Mouse (Mus musculus) stomach, embryonic 14.5 days (tissue): ENCODE data around the gene Robo1. TPM values are rescaled to one million over a fixed set of nuclear protein-coding genes. Genes with fewer than 3 reads are reported as not detected.
A peak's percentile ranks its signal among the peaks of the same experiment; 100 is the strongest.

Experiments
- ATAC-seq: fragments of 200-750 bp; cut with Nextera tagmentation; 2 replicates; pipeline ENCODE4 v1.8.0; 2017; ENCODE audit warnings: low read depth, moderate TSS enrichment; ENCODE audit not compliant: insufficient number of reproducible peaks, insufficient read depth, low FRiP score
- H3K27ac ChIP-seq: fragments of 300-500 bp; sonication (generic); 2 replicates; pipeline ENCODE4 v1.5.1; 2014; ENCODE audit warnings: mild to moderate bottlenecking, low read length, moderate library complexity, mixed read lengths
- H3K27me3 ChIP-seq: fragments of 300-500 bp; sonication (generic); 2 replicates; pipeline ENCODE4 v1.6.1; 2014; ENCODE audit warnings: low read length, control low read depth, mixed read lengths; ENCODE audit not compliant: control insufficient read depth, insufficient read depth
- H3K36me3 ChIP-seq: fragments of 300-500 bp; sonication (generic); 2 replicates; pipeline ENCODE4 v1.6.1; 2014; ENCODE audit warnings: mild to moderate bottlenecking, control low read depth, low read length, moderate library complexity, mixed read lengths; ENCODE audit not compliant: control insufficient read depth, insufficient read depth
- H3K4me1 ChIP-seq: fragments of 300-500 bp; sonication (generic); 2 replicates; pipeline ENCODE4 v1.6.1; 2014; ENCODE audit warnings: low read length, control low read depth, mixed read lengths; ENCODE audit not compliant: control insufficient read depth, insufficient read depth
- H3K4me2 ChIP-seq: fragments of 300-500 bp; sonication (generic); replicated peaks from 2 replicates; pipeline ENCODE4 v1.6.1; 2014; ENCODE audit warnings: low read depth, low read length, control low read depth
- H3K4me3 ChIP-seq: fragments of 300-500 bp; sonication (generic); 2 replicates; pipeline ENCODE4 v1.5.1; 2014; ENCODE audit warnings: low read depth, low read length, control low read depth
- H3K9ac ChIP-seq: fragments of 300-500 bp; sonication (generic); replicated peaks from 2 replicates; pipeline ENCODE4 v1.6.1; 2014; ENCODE audit warnings: low read depth, mild to moderate bottlenecking, control low read depth, low read length, moderate library complexity, mixed read lengths
- H3K9me3 ChIP-seq: fragments of 300-500 bp; sonication (generic); 2 replicates; pipeline ENCODE4 v1.6.1; 2016; ENCODE audit warnings: low read depth, low read length, control low read depth; ENCODE audit not compliant: control insufficient read depth
- WGBS: fragments of 180-500 bp; shearing (Covaris S2); extraction: QIAGEN DNeasy Blood & Tissue Kit; methylation state at CpG from one replicate; pipeline ENCODE4 v1.1.7; 2014; 5-methylcytosine and 5-hydroxymethylcytosine counted together
- polyA plus RNA-seq: library from polyadenylated mRNA; unstranded; fragments of >200 nt; fragmentation: Nextera tagmentation; extraction: Ambion mirVana; gene quantifications from 2 replicates; pipeline ENCODE4 v1.2.1, GENCODE M21; 2014

Gene Robo1
- polyA plus RNA-seq, 1 experiment from 2014 or later: 37.5 TPM

DNA sequence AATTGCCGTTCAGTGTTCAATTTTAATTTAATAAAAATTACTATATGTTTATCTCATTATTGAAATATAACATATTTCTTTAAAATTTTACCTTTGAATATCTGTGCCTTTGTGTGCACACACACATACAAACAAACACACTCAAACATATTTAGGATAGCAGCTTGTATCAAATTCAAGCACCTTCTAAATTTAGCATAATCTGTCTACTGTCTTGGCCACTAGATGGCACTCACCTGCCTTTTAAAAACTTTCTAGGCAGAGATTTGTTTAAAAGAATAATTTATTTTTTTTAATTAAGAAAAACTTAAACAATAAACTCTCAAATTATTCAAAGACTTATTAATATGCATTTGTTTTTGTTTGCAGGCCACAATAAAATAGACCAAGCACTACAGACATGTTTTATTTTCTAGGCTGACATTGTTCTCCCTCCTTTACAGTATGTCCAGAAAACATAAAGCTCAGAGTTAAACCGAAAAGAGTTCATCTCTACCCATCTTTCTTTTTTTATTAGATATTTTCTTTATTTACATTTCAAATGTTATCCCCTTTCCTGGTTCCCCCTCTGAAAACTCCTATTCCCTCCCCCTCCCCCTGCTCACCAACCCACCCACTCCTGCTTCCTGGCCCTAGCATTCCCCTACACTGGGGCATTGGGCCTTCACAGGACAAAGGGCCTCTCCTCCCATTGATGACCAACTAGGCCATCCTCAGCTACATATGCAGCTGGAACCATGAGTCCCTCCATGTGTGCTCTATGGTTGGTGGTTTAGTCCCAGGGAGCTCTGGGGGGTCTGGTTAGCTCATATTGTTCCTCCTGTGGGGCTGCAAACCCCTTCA lies 48.6 kb downstream of the Robo1 start:
- Histone ChIP-seq H3K27ac (no peak overlapping the region), H3K4me3 (no peak overlapping the region), H3K4me2 (no peak overlapping the region), H3K9ac (no peak overlapping the region), H3K27me3 (no peaks in the 10 kb centered on the region), H3K4me1 (no peaks in the 10 kb centered on the region), H3K9me3 (no peaks in the 10 kb centered on the region), H3K36me3 (no peaks in the 10 kb centered on the region)
- no peak for ATAC-seq
- 78% methylated on average over 2 of the region's 2 CpGs for WGBS

DNA sequence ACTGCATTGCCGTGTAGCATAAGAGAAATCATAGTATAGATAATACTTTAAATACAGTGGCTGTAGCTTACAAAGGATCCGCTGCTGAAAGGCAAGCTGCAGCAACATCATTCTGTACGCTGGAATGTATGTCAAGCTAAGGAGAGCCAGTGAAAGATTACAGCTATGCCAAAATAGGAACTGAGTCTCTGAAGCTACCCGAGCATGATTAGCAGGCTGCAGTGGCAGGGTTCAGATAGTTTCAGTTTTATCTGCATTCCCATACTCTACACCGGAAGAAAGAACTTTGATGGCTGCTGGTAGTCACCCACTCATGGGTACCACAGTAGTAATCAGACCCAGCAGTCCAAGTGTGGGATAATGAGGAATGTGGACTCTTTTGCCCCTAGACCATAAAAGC lies 68.8 kb downstream of the Robo1 start:
- Histone ChIP-seq H3K27ac (no peak overlapping the region), H3K9ac (no peak overlapping the region), H3K36me3 (no peaks in the 10 kb centered on the region), H3K4me3 (no peak overlapping the region), H3K27me3 (no peaks in the 10 kb centered on the region), H3K9me3 (no peaks in the 10 kb centered on the region), H3K4me1 (no peaks in the 10 kb centered on the region), H3K4me2 (no peak overlapping the region)
- no peak for ATAC-seq
- WGBS: 62% methylated on average over 5 of the region's 5 CpGs

DNA sequence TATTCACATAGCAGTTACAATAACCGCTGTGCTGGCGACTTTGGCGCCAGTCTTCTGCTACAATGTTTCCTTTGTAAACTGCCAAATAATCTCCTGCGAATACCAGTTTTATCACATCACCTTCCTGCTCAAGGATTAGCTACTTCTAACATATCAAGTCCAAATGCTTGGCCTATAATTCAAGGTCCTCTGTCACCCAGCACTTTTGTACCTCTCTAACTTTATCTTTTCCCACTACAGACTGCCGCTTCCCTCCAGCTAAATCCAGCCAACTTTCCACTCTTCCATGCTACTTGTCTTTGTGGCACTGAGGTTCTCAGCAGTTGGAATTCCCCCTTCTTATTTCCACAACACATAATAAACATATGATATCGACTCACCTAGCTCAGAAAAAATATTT lies 73.7 kb downstream of the Robo1 start:
- Histone ChIP-seq H3K27ac (no peak overlapping the region), H3K4me3 (no peak overlapping the region), H3K4me2 (no peak overlapping the region), H3K4me1 (no peaks in the 10 kb centered on the region), H3K9ac (no peak overlapping the region), H3K9me3 (no peaks in the 10 kb centered on the region), H3K36me3 (no peaks in the 10 kb centered on the region), H3K27me3 (no peaks in the 10 kb centered on the region)
- 90% methylated on average over 6 of the region's 6 CpGs for WGBS
- ATAC-seq: no peak

- Histone ChIP-seq H3K4me2 (no peak overlapping the region), H3K9ac (no peak overlapping the region), H3K36me3 (no peaks in the 10 kb centered on the region), H3K27me3 (no peaks in the 10 kb centered on the region), H3K27ac (no peak overlapping the region), H3K4me1 (no peaks in the 10 kb centered on the region), H3K9me3 (no peaks in the 10 kb centered on the region), H3K4me3 (no peak overlapping the region)
- WGBS: 39% methylated on average over 1 of the region's 1 CpGs
- ATAC-seq: peak; percentile 65; the same call in 1 of the 2 replicates
Observed at GRCm38 (mm10) chr16:72383566-72383965, 75.5 kb downstream of the Robo1 start.

DNA sequence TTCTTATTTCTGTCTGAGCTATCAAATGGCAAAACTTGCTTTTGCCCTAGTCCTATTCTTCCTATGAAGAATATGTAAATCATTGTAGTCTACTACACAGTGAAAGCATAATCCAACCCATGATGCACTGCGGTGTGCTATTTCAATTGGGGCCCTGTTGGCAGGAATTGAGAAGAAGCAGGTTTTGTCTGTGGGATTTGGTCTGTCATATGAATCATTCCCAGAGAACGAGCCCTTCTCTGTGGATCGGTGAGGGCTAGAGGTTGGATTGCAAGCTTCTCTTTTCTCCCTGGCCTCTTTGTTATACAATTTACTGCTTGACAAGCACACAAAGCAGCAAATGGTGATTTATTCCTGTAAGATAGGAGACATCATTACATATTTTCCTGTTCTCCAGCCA lies 85.4 kb downstream of the Robo1 start:
- Histone ChIP-seq H3K27me3 (no peaks in the 10 kb centered on the region), H3K36me3 (no peaks in the 10 kb centered on the region), H3K9me3 (no peaks in the 10 kb centered on the region), H3K9ac (no peak overlapping the region), H3K4me3 (no peak overlapping the region), H3K27ac (no peak overlapping the region), H3K4me1 (no peaks in the 10 kb centered on the region), H3K4me2 (no peak overlapping the region)
- no peak for ATAC-seq
- 32% methylated on average over 3 of the region's 3 CpGs for WGBS

DNA sequence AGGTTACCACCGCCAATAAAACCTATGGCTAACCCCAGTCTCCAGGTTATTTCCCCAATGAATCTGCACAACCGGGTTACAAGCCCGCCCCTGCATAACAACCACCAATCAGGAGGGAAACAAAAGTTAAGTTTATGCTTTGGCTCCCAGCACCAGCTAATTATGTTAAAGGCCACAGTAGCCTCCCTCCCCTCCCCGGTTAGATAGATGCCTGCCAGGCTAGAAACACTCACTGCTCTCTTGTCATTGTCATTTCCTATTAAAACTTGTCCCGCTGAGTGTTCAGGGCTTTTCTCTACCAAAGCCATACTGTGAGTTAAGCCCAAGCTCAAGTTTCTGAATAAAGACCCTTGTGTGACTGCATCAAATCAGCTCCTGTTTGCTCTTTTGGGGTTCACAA lies 90.7 kb downstream of the Robo1 start:
- no peak overlapping the region for H3K27ac ChIP-seq
- WGBS: 76% methylated on average over 5 of the region's 5 CpGs
- H3K9me3 ChIP-seq: no peaks in the 10 kb centered on the region
- no peaks in the 10 kb centered on the region for H3K36me3 ChIP-seq
- no peak overlapping the region for H3K4me3 ChIP-seq
- no peak overlapping the region for H3K4me2 ChIP-seq
- H3K9ac ChIP-seq: no peak overlapping the region
- no peak for ATAC-seq
- H3K4me1 ChIP-seq: no peaks in the 10 kb centered on the region
- H3K27me3 ChIP-seq: no peaks in the 10 kb centered on the region

DNA sequence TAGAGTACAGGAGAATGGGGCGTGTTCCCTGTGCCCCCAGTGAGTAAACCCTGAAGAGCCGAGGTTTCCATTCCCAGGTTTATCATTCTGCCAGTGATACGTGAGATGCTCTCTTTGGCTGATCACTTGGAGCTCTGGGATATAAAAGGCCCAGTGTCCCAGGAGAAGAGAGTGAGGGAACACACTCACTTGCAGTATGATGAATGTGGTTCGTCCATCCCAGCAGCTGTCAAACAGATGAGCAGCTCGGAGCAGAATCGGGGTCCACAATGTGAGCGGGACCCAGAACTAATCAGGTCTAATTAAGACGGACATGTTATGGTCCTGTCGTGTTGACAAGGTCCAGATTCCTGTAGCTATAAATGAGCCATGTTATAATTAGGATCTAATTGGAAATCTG lies 94.3 kb downstream of the Robo1 start:
- Histone ChIP-seq H3K27ac (no peak overlapping the region), H3K9ac (no peak overlapping the region), H3K4me3 (no peak overlapping the region), H3K4me2 (no peak overlapping the region), H3K36me3 (no peaks in the 10 kb centered on the region), H3K9me3 (peaks cover 3% of the 10 kb centered on the region; the same call in 1 of the 2 replicates), H3K4me1 (no peaks in the 10 kb centered on the region), H3K27me3 (no peaks in the 10 kb centered on the region)
- ATAC-seq: no peak
- WGBS: 47% methylated on average over 9 of the region's 9 CpGs

GRCm38 (mm10) chr16:72409820-72410219 lies 101.7 kb downstream of the Robo1 start:
- Histone ChIP-seq H3K27me3 (no peaks in the 10 kb centered on the region), H3K4me3 (no peak overlapping the region), H3K36me3 (no peaks in the 10 kb centered on the region), H3K4me1 (0 out of 2 replicates have a peak, but pooled peaks cover 8% of the 10 kb centered on the region), H3K9ac (no peak overlapping the region), H3K9me3 (peaks cover 3% of the 10 kb centered on the region; the same call in 1 of the 2 replicates), H3K27ac (no peak overlapping the region), H3K4me2 (no peak overlapping the region)
- 44% methylated on average over 1 of the region's 1 CpGs for WGBS
- no peak for ATAC-seq
